Mouse (Mus musculus) myocyte (in vitro differentiated cells): ENCODE results near the gene Cxcr1. TPM values are rescaled to one million over a fixed set of nuclear protein-coding genes. Genes with fewer than 3 reads are reported as not detected.

Source experiments
- H3K27me3 ChIP-seq: one replicate; pipeline ENCODE4 v1.6.1; 2011; ENCODE audit not compliant: control insufficient read depth, insufficient read depth, insufficient read length
- H3K36me3 ChIP-seq: one replicate; pipeline ENCODE4 v1.6.1; 2011; ENCODE audit not compliant: control insufficient read depth, insufficient read depth
- H3K4me2 ChIP-seq: one replicate; pipeline ENCODE4 v1.6.1; 2011; ENCODE audit warnings: low read depth, control low read depth
- H3K4me3 ChIP-seq: one replicate; pipeline ENCODE4 v1.5.1; 2011; ENCODE audit warnings: mild to moderate bottlenecking, control low read depth, moderate library complexity
- H3K79me2 ChIP-seq: one replicate; pipeline ENCODE4 v1.6.1; 2011; ENCODE audit not compliant: control insufficient read depth, insufficient read depth
- H3ac ChIP-seq: one replicate; pipeline ENCODE4 v1.6.1; 2011; ENCODE audit not compliant: control insufficient read depth, insufficient read length
- CEBPB ChIP-seq: IDR thresholded peaks from 2 replicates; pipeline ENCODE4 v1.6.1; 2011; ENCODE audit warnings: mild to moderate bottlenecking, moderate library complexity; ENCODE audit not compliant: poor library complexity, insufficient read depth, severe bottlenecking
- E2F4 ChIP-seq: IDR thresholded peaks from one replicate; pipeline ENCODE4 v1.6.1; 2011; ENCODE audit warnings: mild to moderate bottlenecking, control low read depth, moderate library complexity; ENCODE audit not compliant: insufficient read depth
- MAX ChIP-seq: IDR thresholded peaks from one replicate; pipeline ENCODE4 v1.6.1; 2011; ENCODE audit warnings: low read depth, mild to moderate bottlenecking, control low read depth
- MYOD1 ChIP-seq, 3 experiments: IDR thresholded peaks; one replicate each; pipeline ENCODE4 v1.6.1; 2011; ENCODE audit warnings: control low read depth in 2 of 3, low read depth in 2 of 3, mild to moderate bottlenecking in 2 of 3, moderate library complexity in 1 of 3; ENCODE audit not compliant: insufficient read length in 2 of 3, control insufficient read depth in 1 of 3
- MYOG ChIP-seq, 3 experiments: IDR thresholded peaks; one replicate each; pipeline ENCODE4 v1.6.1; 2011; ENCODE audit warnings: control low read depth in 2 of 3, low read depth in 2 of 3, mild to moderate bottlenecking in 2 of 3; ENCODE audit not compliant: insufficient read length in 2 of 3, control insufficient read depth in 1 of 3, insufficient read depth in 1 of 3
- POLR2A ChIP-seq: IDR thresholded peaks from one replicate; pipeline ENCODE4 v1.6.1; 2011; ENCODE audit warnings: low read depth, mild to moderate bottlenecking, control low read depth, moderate library complexity; ENCODE audit not compliant: insufficient read length
- POLR2AphosphoS2 ChIP-seq: IDR thresholded peaks from one replicate; pipeline ENCODE4 v1.6.1; 2011; ENCODE audit warnings: low read depth, control low read depth; ENCODE audit not compliant: insufficient read length
- REST ChIP-seq: IDR thresholded peaks from one replicate; pipeline ENCODE4 v1.6.1; 2011; ENCODE audit warnings: mild to moderate bottlenecking, control low read depth, moderate library complexity; ENCODE audit not compliant: insufficient read depth, insufficient read length
- SRF ChIP-seq: IDR thresholded peaks from one replicate; pipeline ENCODE4 v1.6.1; 2011; ENCODE audit warnings: low read depth; ENCODE audit not compliant: control insufficient read depth, insufficient read length
- TCF12 ChIP-seq: IDR thresholded peaks from one replicate; pipeline ENCODE4 v1.6.1; 2011; ENCODE audit warnings: mild to moderate bottlenecking, control low read depth; ENCODE audit not compliant: poor library complexity, insufficient read depth, severe bottlenecking
- TCF3 ChIP-seq: IDR thresholded peaks from one replicate; pipeline ENCODE4 v1.6.1; 2011; ENCODE audit warnings: low read depth, control low read depth; ENCODE audit not compliant: insufficient read length
- USF1 ChIP-seq: IDR thresholded peaks from one replicate; pipeline ENCODE4 v1.6.1; 2011; ENCODE audit warnings: low read depth, mild to moderate bottlenecking, control low read depth, moderate library complexity
- polyA plus RNA-seq: library from polyadenylated mRNA; unstranded; fragments of >200 nt; fragmentation: generic; extraction: Trizol; gene quantifications from one replicate; pipeline ENCODE4 v1.2.1, GENCODE M21; 2012; ENCODE audit warnings: missing spikeins

Gene Cxcr1
- polyA plus RNA-seq, 1 experiment: not detected

DNA sequence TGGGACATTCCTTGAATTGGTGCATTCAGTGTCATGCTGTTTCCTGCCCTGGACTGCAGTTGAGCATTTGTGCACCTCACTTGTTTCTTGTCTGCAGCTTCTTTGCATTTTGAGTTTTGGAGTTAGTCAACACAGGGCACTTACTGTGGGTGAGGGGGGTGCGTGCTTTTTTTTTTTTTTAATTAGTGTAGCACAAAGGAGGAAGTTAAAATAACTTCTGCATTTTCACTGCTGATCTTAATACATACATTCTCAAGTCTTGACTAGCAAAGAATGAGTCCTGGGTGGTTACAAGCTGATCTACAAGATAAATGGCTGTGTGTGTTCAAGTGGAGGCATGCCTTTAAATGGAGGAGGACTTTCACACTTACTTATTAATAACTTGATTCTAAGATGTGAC, 43.7 kb upstream of the Cxcr1 start:
- no peak for TF ChIP-seq MAX
- TF ChIP-seq SRF: no peak
- TF ChIP-seq MYOD1 (IDR thresholded peaks at IDR 0.05; ENCODE audit: control insufficient read depth in 1 of 3, insufficient read length in 2 of 3, low read depth in 2 of 3): no peak
- no peak for TF ChIP-seq REST
- TF ChIP-seq CEBPB: no peak
- no peak for TF ChIP-seq POLR2A
- no peak for TF ChIP-seq TCF12
- no peak for TF ChIP-seq POLR2AphosphoS2
- no peak for TF ChIP-seq TCF3
- no peaks in the 10 kb centered on the region for H3K27me3 ChIP-seq
- peaks cover 66% of the 10 kb centered on the region for H3K79me2 ChIP-seq
- no peaks in the 10 kb centered on the region for H3K36me3 ChIP-seq
- no peak overlapping the region for H3ac ChIP-seq
- H3K4me3 ChIP-seq: peak overlapping the region; percentile 98
- H3K4me2 ChIP-seq: peak overlapping the region; percentile 92

DNA sequence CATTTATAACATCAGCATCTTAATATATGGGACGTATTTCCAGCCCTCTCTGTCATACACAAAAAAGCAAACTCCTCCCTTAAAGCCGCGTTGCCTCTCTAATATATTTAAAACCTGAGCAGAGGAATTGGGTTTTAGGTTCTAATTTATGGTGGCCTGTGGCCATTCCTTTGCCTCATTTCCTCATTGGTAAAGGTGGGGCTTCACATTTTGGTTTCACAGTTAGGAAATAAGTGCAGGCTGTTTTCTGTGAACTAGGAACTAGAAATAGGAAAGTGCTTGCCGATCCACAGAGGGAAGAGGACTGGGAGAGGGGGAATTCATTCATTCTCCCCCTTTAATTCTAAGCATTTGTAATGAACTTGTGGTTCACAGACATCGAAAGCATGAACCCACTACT, 43.2 kb upstream of the Cxcr1 start:
- Histone ChIP-seq H3K36me3 (no peaks in the 10 kb centered on the region), H3K79me2 (peaks cover 62% of the 10 kb centered on the region), H3K27me3 (no peaks in the 10 kb centered on the region), H3ac (no peak overlapping the region), H3K4me2 (peak overlapping the region; percentile 92), H3K4me3 (peak overlapping the region; percentile 98)
- TF ChIP-seq USF1 (no peak), E2F4 (no peak), POLR2AphosphoS2 (no peak), TCF12 (no peak), POLR2A (no peak), CEBPB (no peak), MYOD1 (IDR thresholded peaks at IDR 0.05; ENCODE audit: control insufficient read depth in 1 of 3, insufficient read length in 2 of 3, low read depth in 2 of 3) (no peak), TCF3 (no peak), REST (no peak), SRF (no peak), MAX (no peak), MYOG (IDR thresholded peaks at IDR 0.05; ENCODE audit: control insufficient read depth in 1 of 3, insufficient read depth in 1 of 3, insufficient read length in 2 of 3, low read depth in 2 of 3) (no peak)

DNA sequence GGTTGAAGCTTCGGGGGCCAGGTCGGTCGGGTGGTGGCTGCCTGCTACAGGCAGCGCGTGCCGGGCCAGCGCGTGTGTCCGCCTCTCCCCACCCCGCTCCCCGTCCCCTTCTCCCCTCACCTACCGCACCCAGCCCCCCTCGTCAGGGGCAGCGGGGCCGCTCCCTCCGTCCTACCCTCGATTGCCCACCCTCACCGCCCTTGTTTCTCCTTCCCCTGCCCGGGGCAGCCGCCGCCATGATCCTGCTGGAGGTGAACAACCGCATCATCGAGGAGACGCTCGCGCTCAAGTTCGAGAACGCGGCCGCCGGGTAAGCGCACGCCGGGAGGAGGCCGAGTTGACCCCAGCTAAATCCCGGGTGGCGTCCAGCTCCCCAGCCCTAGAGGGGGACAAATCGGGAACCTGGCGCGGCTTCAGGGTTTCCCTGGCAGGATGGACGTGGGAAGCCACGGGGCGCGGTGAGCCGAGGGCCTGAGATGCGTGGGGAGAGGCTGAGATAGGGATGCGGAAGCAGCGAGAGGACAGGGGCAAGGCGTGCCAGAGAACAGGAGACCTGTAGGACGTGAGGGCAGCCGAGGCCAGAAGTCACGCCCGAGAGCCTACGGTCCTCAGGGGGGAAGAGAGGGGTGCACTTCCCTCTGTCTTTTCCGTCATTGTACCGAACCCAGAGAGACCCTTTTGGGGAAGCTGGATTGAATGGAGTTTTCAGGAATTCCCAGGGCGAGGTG, 42.3 kb upstream of the Cxcr1 start:
- Histone ChIP-seq H3K4me3 (peak overlapping the region; percentile 98), H3ac (peak overlapping the region; percentile 62), H3K4me2 (peak overlapping the region; percentile 92), H3K36me3 (no peaks in the 10 kb centered on the region), H3K27me3 (no peaks in the 10 kb centered on the region), H3K79me2 (peaks cover 53% of the 10 kb centered on the region)
- TF ChIP-seq POLR2A: peak; percentile 90
- peak; percentile 79 for TF ChIP-seq POLR2AphosphoS2
- no peak for TF ChIP-seq MYOD1 (IDR thresholded peaks at IDR 0.05; ENCODE audit: control insufficient read depth in 1 of 3, insufficient read length in 2 of 3, low read depth in 2 of 3)

DNA sequence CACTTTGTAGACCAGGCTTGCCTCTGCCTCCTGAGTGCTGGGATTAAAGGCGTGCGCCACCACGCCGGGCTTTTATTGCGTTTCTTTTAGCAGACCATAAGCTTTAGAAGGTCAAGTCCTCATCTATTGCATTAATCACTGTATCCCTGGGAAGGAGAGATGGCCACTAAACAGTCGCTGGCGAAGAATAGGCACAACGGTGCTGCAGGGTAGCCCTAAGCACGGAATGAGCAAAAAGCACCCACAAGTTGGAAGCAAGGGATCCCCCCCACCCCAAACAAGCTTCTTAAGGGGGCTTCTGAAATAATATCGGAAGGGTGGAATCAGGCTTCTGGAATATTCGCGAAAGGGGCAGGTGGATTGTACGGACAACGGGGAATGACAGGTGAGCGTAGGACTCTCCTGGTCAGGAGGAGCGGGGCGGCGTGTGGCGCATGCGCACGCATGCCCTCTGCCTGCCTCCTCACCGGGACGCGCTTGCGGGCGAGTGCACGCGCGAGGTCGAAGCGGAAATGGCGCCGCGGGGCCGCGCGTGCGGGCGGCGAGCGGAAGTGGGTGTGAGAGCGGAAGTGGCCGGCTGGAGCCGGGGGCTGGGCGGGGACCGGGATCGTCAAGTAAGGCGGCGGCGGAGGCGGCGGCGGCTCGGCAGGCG, 41.6 kb upstream of the Cxcr1 start, which contains the start of gene Arpc2:
Gene Arpc2, plus strand, starts transcription at position 147 of the 652 bp plus-strand sequence.
- TF ChIP-seq POLR2AphosphoS2 (no peak), TCF12 (no peak), MYOG (IDR thresholded peaks at IDR 0.05; ENCODE audit: control insufficient read depth in 1 of 3, insufficient read depth in 1 of 3, insufficient read length in 2 of 3, low read depth in 2 of 3) (peak in 1 of 3 experiments; percentile 23), POLR2A (no peak), SRF (peak; percentile 50), CEBPB (no peak), MYOD1 (IDR thresholded peaks at IDR 0.05; ENCODE audit: control insufficient read depth in 1 of 3, insufficient read length in 2 of 3, low read depth in 2 of 3) (peak in 1 of 3 experiments; percentile 42), USF1 (no peak), REST (no peak), MAX (no peak), E2F4 (no peak), TCF3 (no peak)
- Histone ChIP-seq H3K27me3 (no peaks in the 10 kb centered on the region), H3K4me3 (peak within 1 kb of the TSS; percentile 98), H3K4me2 (peak within 1 kb of the TSS; percentile 92), H3K79me2 (peaks cover 46% of the 10 kb centered on the region), H3K36me3 (no peaks in the 10 kb centered on the region), H3ac (peak within 1 kb of the TSS; percentile 62)

DNA sequence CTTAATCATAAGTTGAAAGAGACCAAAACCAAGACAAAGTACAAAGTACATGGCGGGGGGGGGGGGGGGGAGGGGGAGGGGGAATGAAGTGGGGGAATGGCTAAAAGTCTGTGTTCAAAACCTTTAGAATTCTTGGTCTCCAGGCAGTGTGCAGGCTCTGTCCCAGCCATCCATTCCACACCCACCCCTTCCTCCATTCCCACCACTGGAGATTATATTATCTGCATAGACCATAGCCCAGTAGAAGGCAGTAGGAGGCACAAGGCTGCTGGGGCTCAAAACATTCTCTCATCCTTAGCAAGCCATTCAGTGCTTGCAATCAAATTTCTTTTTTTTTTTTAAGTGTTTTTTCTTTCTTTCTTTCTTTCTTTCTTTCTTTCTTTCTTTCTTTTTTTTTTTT, 36.6 kb upstream of the Cxcr1 start:
- Histone ChIP-seq H3K27me3 (no peaks in the 10 kb centered on the region), H3K79me2 (no peaks in the 10 kb centered on the region), H3ac (no peak overlapping the region), H3K4me3 (no peak overlapping the region), H3K4me2 (no peak overlapping the region), H3K36me3 (no peaks in the 10 kb centered on the region)
- no peak for TF ChIP-seq POLR2AphosphoS2
- TF ChIP-seq CEBPB: no peak
- no peak for TF ChIP-seq E2F4
- no peak for TF ChIP-seq REST
- TF ChIP-seq MYOD1 (IDR thresholded peaks at IDR 0.05; ENCODE audit: control insufficient read depth in 1 of 3, insufficient read length in 2 of 3, low read depth in 2 of 3): no peak
- no peak for TF ChIP-seq TCF12
- no peak for TF ChIP-seq MYOG (IDR thresholded peaks at IDR 0.05; ENCODE audit: control insufficient read depth in 1 of 3, insufficient read depth in 1 of 3, insufficient read length in 2 of 3, low read depth in 2 of 3)
- TF ChIP-seq POLR2A: no peak
- TF ChIP-seq MAX: no peak
- TF ChIP-seq TCF3: no peak
- TF ChIP-seq SRF: no peak
- no peak for TF ChIP-seq USF1
